Mouse (Mus musculus): ENCODE results near the gene Gpt2.

- no peak for TF ChIP-seq HCFC1 (IDR thresholded peaks at IDR 0.05; ENCODE audit: borderline replicate concordance, insufficient read depth, low read length)
- TF ChIP-seq CHD2 (IDR thresholded peaks at IDR 0.05; ENCODE audit: low read depth, low read length): no peak
These were observed 72.8 kb downstream of the Gpt2 start for GRCm38 (mm10) chr8:85565186-85565585.

Measured in ES-E14 (cell line).